Mouse (Mus musculus): ENCODE measurements around the gene Gm3952. TPM values are rescaled to one million over a fixed set of nuclear protein-coding genes. Genes with fewer than 3 reads are reported as not detected.
A peak's percentile ranks its signal among the peaks of the same experiment; 100 is the strongest.

The Gm3952 gene
- total and polyA plus RNA-seq, 2 experiments from 2014 or later: not detected

DNA sequence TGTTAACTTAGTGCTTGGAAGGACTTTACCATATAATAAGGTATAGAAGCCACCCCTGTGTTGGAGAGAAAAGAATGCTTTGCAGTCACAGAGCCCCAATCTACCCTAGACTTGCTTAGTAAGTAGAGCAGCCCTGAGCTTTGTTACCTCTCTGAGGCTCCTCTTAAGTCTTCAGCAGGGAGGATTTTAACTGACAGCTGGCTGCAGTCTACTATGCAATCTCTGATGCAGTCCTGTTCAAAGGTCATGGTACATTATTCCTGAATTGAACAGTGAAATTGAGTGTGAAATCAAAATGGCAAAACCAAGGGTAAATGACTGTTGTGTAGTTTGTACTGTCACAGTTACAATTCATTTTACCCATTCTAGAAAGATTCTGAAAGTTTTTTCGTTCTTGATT lies 71.3 kb downstream of the Gm3952 start:
- no peak for TF ChIP-seq CTCF (IDR thresholded peaks at IDR 0.05)
- no peak overlapping the region for H3K27ac ChIP-seq (ENCODE audit: low read depth, low read length)
- peaks cover 25% of the 10 kb centered on the region for H3K36me3 ChIP-seq (ENCODE audit: insufficient read depth, low read length)
- DNase-seq (ENCODE audit: low spot score) (no peak), ATAC-seq (ENCODE audit: low FRiP score) (no peak)
- H3K9me3 ChIP-seq (ENCODE audit: low read length): no peaks in the 10 kb centered on the region
- H3K4me2 ChIP-seq (ENCODE audit: low read depth, low read length, poor library complexity, severe bottlenecking): no peak overlapping the region
- H3K4me3 ChIP-seq (ENCODE audit: low read depth, low read length): no peak overlapping the region
- H3K9ac ChIP-seq (replicated peaks; ENCODE audit: low read length, poor library complexity, severe bottlenecking): no peak overlapping the region
- WGBS: 29% methylated on average over 1 of the region's 1 CpGs
- H3K4me1 ChIP-seq (ENCODE audit: insufficient read depth, low read length): no peaks in the 10 kb centered on the region
- H3K27me3 ChIP-seq (ENCODE audit: insufficient read depth, low read length): no peaks in the 10 kb centered on the region

DNA sequence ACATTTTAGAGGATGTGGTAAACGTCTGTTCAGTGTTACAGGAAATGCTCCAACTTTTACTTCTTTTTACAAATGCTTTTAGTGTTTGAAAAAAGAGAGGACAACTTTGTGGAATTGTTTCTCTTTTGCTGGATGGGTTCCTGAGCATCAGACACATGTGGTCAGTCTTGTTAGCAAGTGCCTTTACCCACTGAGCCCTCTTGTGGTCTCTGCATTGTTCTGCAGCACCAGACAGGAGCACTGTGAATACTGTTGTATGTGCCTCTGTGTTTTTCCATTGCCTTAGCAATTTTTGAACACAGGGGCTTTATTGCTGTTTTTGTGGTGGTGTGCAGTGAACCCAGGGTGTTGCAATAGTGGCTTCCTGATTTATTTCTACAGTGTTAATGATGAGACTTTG lies 73.7 kb downstream of the Gm3952 start:
- Histone ChIP-seq H3K4me1 (ENCODE audit: insufficient read depth, low read length) (no peaks in the 10 kb centered on the region), H3K4me3 (ENCODE audit: low read depth, low read length) (no peak overlapping the region), H3K27ac (ENCODE audit: low read depth, low read length) (no peak overlapping the region), H3K4me2 (ENCODE audit: low read depth, low read length, poor library complexity, severe bottlenecking) (no peak overlapping the region), H3K9me3 (ENCODE audit: low read length) (no peaks in the 10 kb centered on the region), H3K27me3 (ENCODE audit: insufficient read depth, low read length) (no peaks in the 10 kb centered on the region), H3K36me3 (ENCODE audit: insufficient read depth, low read length) (peaks cover 36% of the 10 kb centered on the region), H3K9ac (replicated peaks; ENCODE audit: low read length, poor library complexity, severe bottlenecking) (no peak overlapping the region)
- peak; percentile 83 for TF ChIP-seq CTCF (IDR thresholded peaks at IDR 0.05)
- 50% methylated on average over 1 of the region's 1 CpGs for WGBS
- DNase-seq (ENCODE audit: low spot score): peak; percentile 77
- ATAC-seq (ENCODE audit: low FRiP score): no peak

DNA sequence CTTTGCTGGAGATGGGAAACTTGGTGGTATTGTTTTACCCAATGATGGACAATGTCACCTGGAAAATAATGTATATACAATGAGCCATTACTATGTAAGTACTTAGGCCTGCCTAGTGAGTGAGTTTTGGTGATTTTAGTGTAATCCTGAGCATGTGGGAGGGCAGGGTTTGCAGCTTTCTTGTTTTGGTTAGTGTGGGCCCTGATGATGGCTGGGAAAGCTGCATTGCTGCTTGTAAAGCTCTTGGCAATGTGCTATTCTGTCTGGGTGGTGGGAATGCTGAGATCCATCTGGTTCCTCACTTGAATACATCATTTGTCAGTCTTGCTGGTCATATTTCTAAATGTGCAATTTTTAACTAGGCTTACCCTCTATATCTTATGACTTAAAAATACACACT lies 82.3 kb downstream of the Gm3952 start:
- DNase-seq (ENCODE audit: low spot score) (no peak), ATAC-seq (ENCODE audit: low FRiP score) (no peak)
- Histone ChIP-seq H3K9ac (replicated peaks; ENCODE audit: low read length, poor library complexity, severe bottlenecking) (no peak overlapping the region), H3K27ac (ENCODE audit: low read depth, low read length) (no peak overlapping the region), H3K4me3 (ENCODE audit: low read depth, low read length) (no peak overlapping the region), H3K9me3 (ENCODE audit: low read length) (no peaks in the 10 kb centered on the region), H3K36me3 (ENCODE audit: insufficient read depth, low read length) (peaks cover 38% of the 10 kb centered on the region), H3K27me3 (ENCODE audit: insufficient read depth, low read length) (no peaks in the 10 kb centered on the region), H3K4me1 (ENCODE audit: insufficient read depth, low read length) (no peaks in the 10 kb centered on the region), H3K4me2 (ENCODE audit: low read depth, low read length, poor library complexity, severe bottlenecking) (no peak overlapping the region)
- TF ChIP-seq CTCF (IDR thresholded peaks at IDR 0.05): no peak

DNA sequence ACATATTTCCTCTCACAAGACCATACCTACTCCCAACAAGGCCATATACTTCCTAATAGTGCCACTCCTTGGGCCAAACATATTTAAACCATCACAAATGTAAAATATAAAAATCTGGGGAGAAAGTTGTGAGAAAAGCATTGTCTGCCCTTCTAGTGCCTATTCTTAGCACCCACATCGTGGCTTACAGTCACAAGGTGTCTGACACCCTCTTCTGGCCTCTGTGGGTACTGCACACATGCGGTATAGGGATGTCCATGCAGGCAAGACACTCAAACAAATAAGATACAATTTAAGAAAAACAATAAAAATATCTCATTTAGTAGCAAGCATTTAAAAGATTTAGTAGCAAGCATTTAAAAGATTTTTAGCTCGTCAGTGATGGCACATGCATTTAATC lies 89.2 kb downstream of the Gm3952 start:
- Histone ChIP-seq H3K4me1 (ENCODE audit: insufficient read depth, low read length) (no peaks in the 10 kb centered on the region), H3K9ac (replicated peaks; ENCODE audit: low read length, poor library complexity, severe bottlenecking) (no peak overlapping the region), H3K27me3 (ENCODE audit: insufficient read depth, low read length) (no peaks in the 10 kb centered on the region), H3K27ac (ENCODE audit: low read depth, low read length) (no peak overlapping the region), H3K36me3 (ENCODE audit: insufficient read depth, low read length) (peaks cover 17% of the 10 kb centered on the region), H3K9me3 (ENCODE audit: low read length) (no peaks in the 10 kb centered on the region), H3K4me2 (ENCODE audit: low read depth, low read length, poor library complexity, severe bottlenecking) (no peak overlapping the region), H3K4me3 (ENCODE audit: low read depth, low read length) (no peak overlapping the region)
- peak; percentile 85 for TF ChIP-seq CTCF (IDR thresholded peaks at IDR 0.05)
- ATAC-seq (ENCODE audit: low FRiP score): no peak
- peak; percentile 77 for DNase-seq (ENCODE audit: low spot score)
- 51% methylated on average over 3 of the region's 3 CpGs for WGBS

DNA sequence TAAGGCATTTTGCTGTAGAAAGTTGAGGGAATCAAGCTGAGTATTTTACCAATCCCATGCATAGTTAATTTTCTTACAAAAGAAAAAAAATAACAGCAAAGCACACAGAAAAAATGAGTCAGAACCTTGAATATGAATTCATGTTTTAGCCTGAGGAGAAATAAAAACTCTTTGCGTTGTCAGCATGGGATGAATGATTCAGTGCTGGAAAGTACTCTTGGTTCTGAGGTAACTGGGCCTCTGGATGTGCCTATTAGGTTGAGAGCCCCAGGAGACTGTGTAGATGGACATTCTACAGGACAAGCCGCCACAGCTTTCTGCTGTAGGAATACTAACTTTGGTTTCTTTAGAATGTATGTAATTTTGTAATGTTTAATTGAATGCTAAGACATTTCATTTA lies 93.7 kb downstream of the Gm3952 start:
- H3K4me1 ChIP-seq (ENCODE audit: insufficient read depth, low read length): no peaks in the 10 kb centered on the region
- H3K9ac ChIP-seq (replicated peaks; ENCODE audit: low read length, poor library complexity, severe bottlenecking): no peak overlapping the region
- no peak overlapping the region for H3K27ac ChIP-seq (ENCODE audit: low read depth, low read length)
- no peak overlapping the region for H3K4me2 ChIP-seq (ENCODE audit: low read depth, low read length, poor library complexity, severe bottlenecking)
- ATAC-seq (ENCODE audit: low FRiP score) (no peak), DNase-seq (ENCODE audit: low spot score) (no peak)
- no peak overlapping the region for H3K4me3 ChIP-seq (ENCODE audit: low read depth, low read length)
- no peaks in the 10 kb centered on the region for H3K36me3 ChIP-seq (ENCODE audit: insufficient read depth, low read length)
- no peaks in the 10 kb centered on the region for H3K9me3 ChIP-seq (ENCODE audit: low read length)
- WGBS: 73% methylated on average over 2 of the region's 2 CpGs
- no peaks in the 10 kb centered on the region for H3K27me3 ChIP-seq (ENCODE audit: insufficient read depth, low read length)
- TF ChIP-seq CTCF (IDR thresholded peaks at IDR 0.05): no peak

DNA sequence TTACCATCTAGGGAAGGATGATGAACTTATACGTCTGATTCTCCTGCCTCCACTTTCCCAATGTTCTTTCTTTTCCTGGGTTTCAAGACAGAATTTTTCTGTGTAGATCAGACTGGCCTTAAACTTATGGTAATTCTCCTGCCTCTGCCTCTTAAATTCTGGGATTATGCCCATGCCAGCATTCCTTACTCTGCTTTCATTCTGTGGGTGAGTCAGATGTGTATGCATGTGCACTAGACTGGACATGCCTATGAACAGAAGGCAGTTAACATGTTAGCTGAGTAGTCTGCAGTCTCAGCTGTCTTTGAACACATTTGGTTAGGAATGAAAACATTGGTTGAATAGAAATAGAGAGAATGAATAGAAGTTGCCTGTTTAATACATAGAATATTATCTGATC lies 94.1 kb downstream of the Gm3952 start:
- DNase-seq (ENCODE audit: low spot score) (no peak), ATAC-seq (ENCODE audit: low FRiP score) (no peak)
- TF ChIP-seq CTCF (IDR thresholded peaks at IDR 0.05): no peak
- no peak overlapping the region for H3K4me2 ChIP-seq (ENCODE audit: low read depth, low read length, poor library complexity, severe bottlenecking)
- no peaks in the 10 kb centered on the region for H3K4me1 ChIP-seq (ENCODE audit: insufficient read depth, low read length)
- no peaks in the 10 kb centered on the region for H3K36me3 ChIP-seq (ENCODE audit: insufficient read depth, low read length)
- H3K27me3 ChIP-seq (ENCODE audit: insufficient read depth, low read length): no peaks in the 10 kb centered on the region
- no peak overlapping the region for H3K27ac ChIP-seq (ENCODE audit: low read depth, low read length)
- no peaks in the 10 kb centered on the region for H3K9me3 ChIP-seq (ENCODE audit: low read length)
- H3K9ac ChIP-seq (replicated peaks; ENCODE audit: low read length, poor library complexity, severe bottlenecking): no peak overlapping the region
- 90% methylated on average over 1 of the region's 1 CpGs for WGBS
- no peak overlapping the region for H3K4me3 ChIP-seq (ENCODE audit: low read depth, low read length)
